Mouse (Mus musculus): Measurements from ENCODE around the gene Rnf114. TPM values are rescaled to one million over a fixed set of nuclear protein-coding genes. Genes with fewer than 3 reads are reported as not detected.

Gene Rnf114
- total RNA-seq (2022), result 10 to 100 TPM; 40.8 to 45.8 (median 43.0) TPM

GRCm38 (mm10) chr2:167491757-167492708, at the start of gene Rnf114:
TSS of gene Rnf114 (plus strand) at chr2:167492645.
- no peak for DNase-seq (ENCODE audit: low spot score in 2 of 2)

- no peak for DNase-seq (ENCODE audit: low spot score in 2 of 2)
These were observed 48.8 kb upstream of the Rnf114 start for GRCm38 (mm10) chr2:167443411-167444193.

- DNase-seq (ENCODE audit: low spot score in 2 of 2), result no peak
These were observed 46.3 kb upstream of the Rnf114 start for GRCm38 (mm10) chr2:167445911-167446780.

GRCm38 (mm10) chr2:167447207-167447606, 45.2 kb upstream of the Rnf114 start:
- DNase-seq (ENCODE audit: low spot score in 2 of 2), result no peak

- no peak for DNase-seq (ENCODE audit: low spot score in 2 of 2)
These were observed 44.8 kb upstream of the Rnf114 start for GRCm38 (mm10) chr2:167447629-167448028.

GRCm38 (mm10) chr2:167449331-167450275, 42.8 kb upstream of the Rnf114 start:
- no peak for DNase-seq (ENCODE audit: low spot score in 2 of 2)

- no peak for DNase-seq (ENCODE audit: low spot score in 2 of 2)
These were observed 41.8 kb upstream of the Rnf114 start for GRCm38 (mm10) chr2:167450647-167451046.

GRCm38 (mm10) chr2:167453814-167454213, 38.6 kb upstream of the Rnf114 start:
- no peak for DNase-seq (ENCODE audit: low spot score in 2 of 2)

GRCm38 (mm10) chr2:167456361-167457020, 36.0 kb upstream of the Rnf114 start:
- no peak for DNase-seq (ENCODE audit: low spot score in 2 of 2)

- no peak for DNase-seq (ENCODE audit: low spot score in 2 of 2)
These were observed 35.2 kb upstream of the Rnf114 start for GRCm38 (mm10) chr2:167457213-167457612.

GRCm38 (mm10) chr2:167458548-167458947, 33.9 kb upstream of the Rnf114 start:
- DNase-seq (ENCODE audit: low spot score in 2 of 2), result no peak

- no peak for DNase-seq (ENCODE audit: low spot score in 2 of 2)
These were observed 33.2 kb upstream of the Rnf114 start for GRCm38 (mm10) chr2:167459071-167459865.

- peak in 1 of 2 experiments; percentile 41 for DNase-seq (ENCODE audit: low spot score in 2 of 2)
These were observed 29.5 kb upstream of the Rnf114 start for GRCm38 (mm10) chr2:167462954-167463353.

GRCm38 (mm10) chr2:167463802-167464201, 28.6 kb upstream of the Rnf114 start:
- no peak for DNase-seq (ENCODE audit: low spot score in 2 of 2)

GRCm38 (mm10) chr2:167465951-167466350, 26.5 kb upstream of the Rnf114 start:
- peak in 1 of 2 experiments; percentile 37 for DNase-seq (ENCODE audit: low spot score in 2 of 2)

GRCm38 (mm10) chr2:167467214-167467613, 25.2 kb upstream of the Rnf114 start:
- DNase-seq (ENCODE audit: low spot score in 2 of 2), result no peak

GRCm38 (mm10) chr2:167468444-167468843, 24.0 kb upstream of the Rnf114 start:
- DNase-seq (ENCODE audit: low spot score in 2 of 2), result no peak

- no peak for DNase-seq (ENCODE audit: low spot score in 2 of 2)
These were observed 21.8 kb upstream of the Rnf114 start for GRCm38 (mm10) chr2:167470611-167471010.

GRCm38 (mm10) chr2:167471585-167471984, 20.9 kb upstream of the Rnf114 start:
- DNase-seq (ENCODE audit: low spot score in 2 of 2), result peak in 1 of 2 experiments; percentile 57
